Mouse (Mus musculus): ENCODE measurements around the gene Galt.
"Not testable (repeated sequence)": the region's sequence is repeated elsewhere in the genome, so short reads cannot be mapped to it uniquely, and the experiment has no call there.

DNA sequence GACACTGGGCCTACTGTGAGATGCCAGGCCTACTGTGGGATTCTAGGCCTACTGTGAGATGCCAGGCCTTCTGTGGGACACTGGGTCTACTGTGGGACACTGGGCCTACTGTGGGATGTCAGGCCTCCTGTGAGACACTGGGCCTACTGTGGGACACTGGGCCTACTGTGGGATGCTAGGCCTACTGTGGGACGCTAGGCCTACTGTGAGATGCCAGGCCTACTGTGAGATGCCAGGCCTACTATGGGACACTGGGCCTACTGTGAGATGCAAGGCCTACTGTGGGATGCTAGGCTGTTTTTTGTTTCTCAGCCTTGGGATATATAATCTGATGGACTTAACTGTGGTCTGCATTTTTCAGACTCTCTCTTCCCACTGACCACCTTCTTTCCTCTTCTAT lies 20.8 kb downstream of the Galt start:
- not testable (repeated sequence) for TF ChIP-seq CTCF, EP300 (IDR thresholded peaks at IDR 0.05; ENCODE audit: low read depth)
